Mouse (Mus musculus): ENCODE data around the gene Eif3k. TPM values are rescaled to one million over a fixed set of nuclear protein-coding genes. Genes with fewer than 3 reads are reported as not detected.

Eif3k gene
- polyA plus RNA-seq, 1 experiment from 2014 or later = 444 TPM

DNA sequence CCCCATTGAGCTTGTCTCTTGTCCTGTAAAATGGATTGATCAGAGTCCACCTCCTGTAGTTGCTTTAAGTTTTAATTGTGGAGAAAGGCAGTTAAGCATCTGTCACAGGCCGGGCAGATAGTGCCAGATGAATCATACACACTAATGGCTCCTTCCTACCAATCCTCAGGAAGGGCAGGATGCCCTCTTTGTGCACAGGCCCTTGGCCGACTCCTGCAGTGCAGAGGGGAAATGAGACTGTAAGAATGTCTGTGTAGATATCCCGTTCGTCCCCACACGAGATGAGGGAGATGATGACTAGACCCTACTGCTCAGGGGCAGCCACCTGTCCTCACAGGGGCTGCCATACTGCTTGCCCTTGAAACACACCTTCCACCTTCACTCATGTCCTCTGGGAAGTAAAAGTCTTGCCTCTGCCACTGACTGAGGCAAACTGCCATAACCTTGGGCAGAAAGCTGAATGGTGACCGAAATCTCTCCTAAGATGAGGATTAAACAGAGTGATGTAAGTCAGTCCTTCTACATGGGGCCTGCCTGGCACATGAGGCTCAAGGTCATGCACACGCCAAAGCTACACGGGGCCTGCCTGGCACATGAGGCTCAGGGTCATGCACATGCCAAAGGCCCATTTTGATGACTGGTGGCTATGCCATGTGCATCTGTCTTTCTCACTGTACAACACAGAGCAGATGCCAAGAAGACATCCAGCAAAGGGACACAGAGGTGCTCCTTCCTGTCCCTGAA, 59.8 kb downstream of the Eif3k start:
- Histone ChIP-seq H3K4me1 (replicated peaks; ENCODE audit: control insufficient read depth, insufficient read depth, low read length) (peaks cover 81% of the 10 kb centered on the region), H3K4me2 (ENCODE audit: low read length) (no peak overlapping the region), H3K27ac (ENCODE audit: low read depth) (peak overlapping the region; percentile 71; the same call in 1 of the 2 replicates), H3K36me3 (ENCODE audit: control insufficient read depth, insufficient read depth, low read length) (peaks cover 28% of the 10 kb centered on the region), H3K27me3 (replicated peaks; ENCODE audit: control insufficient read depth, insufficient read depth, low read length) (no peaks in the 10 kb centered on the region), H3K9me3 (ENCODE audit: control insufficient read depth, low read length) (no peaks in the 10 kb centered on the region), H3K9ac (ENCODE audit: low read length) (no peak overlapping the region), H3K4me3 (ENCODE audit: low read depth, low read length) (no peak overlapping the region)
- no peak for ATAC-seq (replicated peaks; ENCODE audit: low FRiP score, low TSS enrichment, low read depth)
- DNase-seq (ENCODE audit: low spot score) = no peak
- 85% methylated on average over 8 of the region's 8 CpGs for WGBS

Other genes starting within 250 kb of the Eif3k start
- gene Mrps12, start 240.0 kb downstream of the Eif3k start, polyA plus RNA-seq (2014; fragmentation: Nextera tagmentation; extraction: Ambion mirVana) = 152 and 157 TPM in 2 replicates
- 27.1 and 30.2 TPM in 2 replicates for gene Sars2, start 239.9 kb downstream of the Eif3k start, polyA plus RNA-seq (2014; fragmentation: Nextera tagmentation; extraction: Ambion mirVana)
- gene Ccer2, start 225.7 kb downstream of the Eif3k start, polyA plus RNA-seq (2014; fragmentation: Nextera tagmentation; extraction: Ambion mirVana) = not detected in 2 replicates
- gene Sirt2, start 215.1 kb downstream of the Eif3k start, polyA plus RNA-seq (2014; fragmentation: Nextera tagmentation; extraction: Ambion mirVana) = 56.8 and 60.1 TPM in 2 replicates
- gene Nfkbib, start 214.4 kb downstream of the Eif3k start, polyA plus RNA-seq (2014; fragmentation: Nextera tagmentation; extraction: Ambion mirVana) = 38.7 and 41.8 TPM in 2 replicates
- gene Rinl, start 192.9 kb downstream of the Eif3k start, polyA plus RNA-seq (2014; fragmentation: Nextera tagmentation; extraction: Ambion mirVana) = 3.5 and 4.3 TPM in 2 replicates
- 232 and 241 TPM in 2 replicates for gene Hnrnpl, start 173.3 kb downstream of the Eif3k start, polyA plus RNA-seq (2014; fragmentation: Nextera tagmentation; extraction: Ambion mirVana)
- gene Ech1, start 156.6 kb downstream of the Eif3k start, polyA plus RNA-seq (2014; fragmentation: Nextera tagmentation; extraction: Ambion mirVana) = 188 and 194 TPM in 2 replicates
- gene Lgals4, start 148.0 kb downstream of the Eif3k start, polyA plus RNA-seq (2014; fragmentation: Nextera tagmentation; extraction: Ambion mirVana) = 604 and 737 TPM in 2 replicates
- 0.42 and 0.58 TPM in 2 replicates for gene Lgals7, start 118.0 kb downstream of the Eif3k start, polyA plus RNA-seq (2014; fragmentation: Nextera tagmentation; extraction: Ambion mirVana)
- gene Capn12, start 100.4 kb downstream of the Eif3k start, polyA plus RNA-seq (2014; fragmentation: Nextera tagmentation; extraction: Ambion mirVana) = 0.23 and 0.44 TPM in 2 replicates
- gene Actn4, start 19.5 kb downstream of the Eif3k start, polyA plus RNA-seq (2014; fragmentation: Nextera tagmentation; extraction: Ambion mirVana) = 298 and 300 TPM in 2 replicates
- 10.0 and 11.6 TPM in 2 replicates for gene Map4k1, start 186 bp upstream of the Eif3k start, polyA plus RNA-seq (2014; fragmentation: Nextera tagmentation; extraction: Ambion mirVana)
- gene Ryr1, start 143.3 kb upstream of the Eif3k start, polyA plus RNA-seq (2014; fragmentation: Nextera tagmentation; extraction: Ambion mirVana) = 0.70 and 0.80 TPM in 2 replicates
- gene Rasgrp4, start 153.0 kb upstream of the Eif3k start, polyA plus RNA-seq (2014; fragmentation: Nextera tagmentation; extraction: Ambion mirVana) = 0.54 and 0.96 TPM in 2 replicates
- 25.9 and 26.1 TPM in 2 replicates for gene Fam98c, start 174.4 kb upstream of the Eif3k start, polyA plus RNA-seq (2014; fragmentation: Nextera tagmentation; extraction: Ambion mirVana)
- 0.58 and 1.0 TPM in 2 replicates for gene Ggn, start 188.3 kb upstream of the Eif3k start, polyA plus RNA-seq (2014; fragmentation: Nextera tagmentation; extraction: Ambion mirVana)
- 3.8 and 4.7 TPM in 2 replicates for gene Spred3, start 188.5 kb upstream of the Eif3k start, polyA plus RNA-seq (2014; fragmentation: Nextera tagmentation; extraction: Ambion mirVana)
- 277 and 280 TPM in 2 replicates for gene Psmd8, start 198.8 kb upstream of the Eif3k start, polyA plus RNA-seq (2014; fragmentation: Nextera tagmentation; extraction: Ambion mirVana)
- 0.78 and 1.5 TPM in 2 replicates for gene Catsperg1, start 232.2 kb upstream of the Eif3k start, polyA plus RNA-seq (2014; fragmentation: Nextera tagmentation; extraction: Ambion mirVana)